Mouse (Mus musculus): ENCODE data around the gene Pik3r6.

Pik3r6 gene

GRCm38 (mm10) chr11:68502902-68503629 lies at the start of gene Pik3r6:
Gene Pik3r6, plus strand, starts transcription at chr11:68503019.
- DNase-seq (ENCODE audit: low spot score), result no peak

DNA sequence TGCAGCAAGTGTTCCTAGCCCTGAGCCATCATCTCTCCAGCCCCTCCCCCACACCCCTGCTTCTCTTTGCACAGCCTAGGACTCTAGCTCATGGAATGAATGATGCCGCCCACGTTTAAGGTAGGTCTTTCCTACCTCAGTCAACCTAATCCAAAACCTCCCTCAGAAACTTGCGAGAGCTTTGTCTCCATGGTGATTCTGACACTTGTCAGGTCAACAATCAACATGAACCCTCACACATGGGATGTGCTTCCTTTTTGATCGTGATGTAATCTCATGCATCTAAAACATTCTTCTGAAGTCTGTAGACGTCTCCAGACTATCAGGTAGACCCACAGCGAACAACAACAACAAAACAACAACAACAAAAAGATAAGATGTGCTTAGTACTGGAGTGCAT lies 49.5 kb upstream of the Pik3r6 start:
- no peak for DNase-seq (ENCODE audit: low spot score)

DNA sequence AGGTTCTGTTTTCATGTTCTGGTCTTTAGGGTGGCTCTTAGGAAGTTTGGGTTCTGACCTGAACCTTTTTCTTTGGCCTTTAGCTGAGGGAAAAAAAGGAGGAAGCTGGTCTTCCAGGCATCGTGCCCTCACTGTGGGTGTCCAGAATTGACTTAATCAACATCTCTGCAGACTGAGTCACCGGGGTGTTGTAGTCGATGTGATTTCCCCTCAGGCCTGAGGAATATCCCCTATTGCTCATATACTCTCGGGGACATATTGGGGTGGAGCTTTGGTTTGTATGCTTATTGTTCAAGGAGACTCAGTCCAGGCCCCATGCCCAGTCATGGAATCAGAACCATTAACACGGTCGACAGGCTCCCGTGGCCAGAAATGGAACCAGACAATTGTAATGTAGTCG lies 44.7 kb upstream of the Pik3r6 start:
- DNase-seq (ENCODE audit: low spot score), result no peak

DNA sequence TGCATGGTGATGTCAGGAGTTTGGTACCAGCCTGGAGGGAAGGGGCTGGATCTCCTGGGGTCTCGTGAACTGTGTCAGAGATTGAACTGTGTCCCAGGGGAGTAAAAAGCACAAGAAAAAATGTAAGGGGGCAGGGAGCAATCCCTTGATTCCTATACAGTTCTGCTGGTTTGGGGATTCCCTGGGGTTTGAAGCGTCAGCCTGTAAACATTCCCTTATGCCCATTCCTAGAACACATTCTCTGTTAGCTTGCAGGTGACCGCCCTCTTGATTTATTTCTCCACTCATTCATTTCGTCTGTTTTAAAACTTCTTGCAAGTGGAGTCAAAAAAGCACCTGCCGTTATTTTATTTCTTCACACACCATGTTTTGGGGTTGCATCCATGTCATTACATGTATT lies 43.8 kb upstream of the Pik3r6 start:
- DNase-seq (ENCODE audit: low spot score), result no peak

DNA sequence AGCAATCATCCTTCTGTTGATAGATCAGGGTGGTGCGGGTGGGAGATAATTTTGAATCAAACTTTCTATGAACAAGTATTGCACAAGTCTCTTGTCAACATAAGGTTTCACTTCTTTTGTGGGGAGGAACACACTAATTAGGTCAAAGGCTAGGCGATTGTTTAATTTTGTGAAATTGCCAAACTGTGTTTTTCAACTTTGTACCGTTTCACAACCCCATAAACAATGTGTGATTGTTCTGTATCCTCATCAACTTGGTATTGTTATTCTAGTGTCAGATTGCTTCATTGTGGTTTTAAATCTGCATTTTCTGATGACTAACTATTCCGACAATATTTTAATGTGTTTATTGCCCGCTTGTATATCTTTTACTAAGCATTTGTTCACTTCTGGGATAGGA lies 43.3 kb upstream of the Pik3r6 start:
- DNase-seq (ENCODE audit: low spot score), result no peak

DNA sequence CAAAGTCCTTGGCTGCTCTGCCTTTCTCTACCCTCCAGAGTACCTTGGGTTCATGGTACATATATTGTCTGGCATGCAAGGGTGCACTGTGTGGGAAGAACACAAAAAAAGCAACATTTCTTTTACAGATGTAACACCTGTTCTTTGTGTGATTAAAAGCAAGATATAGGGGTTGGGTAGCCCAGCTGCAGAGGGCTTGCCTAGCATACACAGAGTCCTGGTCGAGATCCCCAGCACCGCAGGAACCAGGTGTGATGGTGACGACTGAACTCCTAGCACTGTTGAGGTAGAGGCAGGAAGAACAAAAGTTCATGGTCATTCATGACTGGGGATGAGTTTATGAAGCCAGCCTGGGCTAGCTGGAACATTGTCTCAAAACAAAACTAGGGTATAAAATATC lies 40.1 kb upstream of the Pik3r6 start:
- no peak for DNase-seq (ENCODE audit: low spot score)

DNA sequence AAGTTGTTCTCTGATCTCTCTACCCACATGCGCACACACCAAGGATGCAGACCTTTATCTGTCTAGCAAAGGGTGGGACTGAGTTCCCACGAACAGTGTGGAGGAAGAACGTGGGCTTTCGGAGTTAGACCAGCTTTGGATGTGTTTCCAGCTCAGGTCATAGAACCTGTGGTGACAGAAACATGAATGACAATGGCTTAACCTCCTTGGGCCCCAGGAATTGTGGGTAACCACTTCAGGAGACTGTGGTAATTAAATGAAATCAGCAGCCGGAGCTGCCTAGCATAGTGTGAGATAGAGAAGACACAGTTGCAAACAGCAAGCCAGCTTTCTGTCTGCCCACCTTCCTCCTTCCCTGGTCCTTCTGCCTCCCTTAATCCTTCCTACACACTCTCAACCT lies 38.6 kb upstream of the Pik3r6 start:
- no peak for DNase-seq (ENCODE audit: low spot score)

DNA sequence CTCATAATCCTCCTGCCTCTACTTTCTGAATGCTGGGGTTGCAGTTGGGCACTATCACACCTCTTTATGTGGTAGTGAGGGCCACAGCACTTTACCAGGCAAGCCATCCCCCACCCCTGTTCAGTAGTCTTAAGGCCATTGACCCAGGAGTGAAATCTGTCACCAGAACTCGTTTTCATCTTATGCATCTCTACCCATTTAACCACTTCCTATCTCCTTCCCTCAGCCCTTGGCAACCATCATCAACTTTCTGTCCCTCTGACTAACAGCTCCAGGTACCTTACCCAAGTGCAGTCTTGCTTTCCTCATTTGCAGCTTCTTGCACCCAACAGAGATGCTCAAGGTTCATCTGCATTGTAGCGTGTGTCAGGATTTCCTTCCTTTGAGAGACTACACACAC lies 37.7 kb upstream of the Pik3r6 start:
- DNase-seq (ENCODE audit: low spot score), result no peak

DNA sequence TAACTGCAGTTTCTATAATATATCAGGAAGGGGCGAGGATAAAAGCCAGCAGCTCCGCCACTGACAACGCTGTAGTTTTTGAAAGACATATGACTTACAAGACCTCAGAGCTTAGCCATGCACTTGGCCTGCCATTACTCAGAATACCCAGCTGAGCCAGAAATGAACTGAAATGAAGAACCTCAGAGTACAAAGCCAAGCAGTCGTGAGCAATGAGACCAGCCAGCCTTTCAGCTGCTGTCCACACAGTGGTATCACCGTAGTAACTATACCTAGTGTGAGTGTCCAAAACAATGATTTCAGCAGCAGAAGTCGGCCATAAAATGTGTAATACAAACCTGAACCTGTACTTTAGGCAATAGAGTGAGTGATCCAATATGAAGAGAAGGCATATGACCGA lies 35.4 kb upstream of the Pik3r6 start:
- DNase-seq (ENCODE audit: low spot score), result no peak

GRCm38 (mm10) chr11:68467962-68468612 lies 34.7 kb upstream of the Pik3r6 start:
- no peak for DNase-seq (ENCODE audit: low spot score)

DNA sequence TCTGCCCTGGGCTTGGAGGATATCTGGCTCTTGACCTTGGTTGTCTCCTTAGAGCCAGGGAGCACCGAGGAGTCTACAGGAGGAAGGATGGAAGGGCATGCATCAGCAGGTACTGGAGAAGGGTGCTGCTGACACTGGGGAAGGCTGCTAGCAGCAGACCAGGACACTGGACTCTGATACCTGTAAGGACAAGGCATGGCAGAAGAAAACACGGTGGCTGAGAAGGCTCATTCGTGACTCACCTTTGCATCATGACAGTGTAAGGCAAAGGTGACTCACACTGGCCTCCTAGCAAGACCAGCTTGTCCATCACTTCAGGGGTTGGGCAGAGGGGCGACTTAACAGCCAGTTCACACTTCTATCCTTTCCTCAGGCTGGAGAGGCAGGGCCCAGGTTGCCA lies 33.9 kb upstream of the Pik3r6 start:
- DNase-seq (ENCODE audit: low spot score), result no peak

DNA sequence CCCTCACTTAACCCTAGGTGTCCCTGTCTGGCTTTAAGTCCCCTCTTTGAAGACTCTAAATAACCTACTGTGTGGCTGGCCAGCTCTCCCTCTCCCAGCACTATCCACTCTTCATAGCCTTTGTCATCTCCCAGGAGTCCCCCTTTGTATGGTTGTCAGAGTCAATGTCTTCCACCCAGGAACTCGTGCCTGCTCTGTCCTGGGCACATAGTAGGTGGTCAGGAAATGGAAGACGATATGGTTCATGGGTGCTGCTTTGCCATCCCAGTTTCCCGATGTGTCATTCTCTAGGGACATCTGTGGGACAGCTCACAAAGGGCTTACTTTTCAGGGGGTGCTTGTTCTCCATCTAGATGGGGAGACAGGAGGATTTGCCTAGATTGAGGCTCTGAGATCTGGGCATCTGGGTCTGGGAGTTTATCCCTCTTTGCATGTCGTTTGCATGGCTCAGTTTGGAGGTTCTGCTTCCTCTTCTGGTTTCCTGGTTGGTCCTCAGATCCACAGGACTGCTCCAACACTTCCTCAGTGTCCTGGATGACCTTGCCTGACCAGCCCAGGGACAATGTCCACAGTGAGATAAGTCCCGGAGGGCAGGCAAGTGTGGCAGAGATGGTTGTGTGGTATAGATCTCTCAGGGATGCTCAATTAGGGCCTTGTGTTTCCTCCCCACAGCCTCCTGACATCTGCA lies 30.5 kb upstream of the Pik3r6 start:
- no peak for DNase-seq (ENCODE audit: low spot score)

GRCm38 (mm10) chr11:68474600-68474999 lies 28.2 kb upstream of the Pik3r6 start:
- no peak for DNase-seq (ENCODE audit: low spot score)

DNA sequence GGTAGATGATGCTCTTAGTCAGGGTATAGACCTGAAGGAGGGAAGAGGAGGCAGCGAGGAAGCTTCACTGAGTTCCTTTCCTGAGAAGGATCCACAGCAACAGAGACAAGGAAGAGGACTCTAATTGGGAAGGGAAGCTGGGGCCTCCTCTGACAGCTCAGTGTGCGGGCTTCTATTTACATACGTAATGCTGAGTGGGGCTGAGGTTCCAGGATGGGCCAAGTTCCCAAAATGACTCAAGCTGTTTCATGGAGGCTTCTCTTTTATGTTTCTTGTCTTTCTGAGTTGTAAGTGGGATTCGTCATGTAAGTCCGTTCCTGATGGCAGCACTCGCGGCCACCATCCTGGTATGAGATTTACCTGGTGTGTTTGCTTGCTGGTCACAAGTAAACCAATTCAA lies 27.1 kb upstream of the Pik3r6 start:
- DNase-seq (ENCODE audit: low spot score), result no peak

- DNase-seq (ENCODE audit: low spot score), result no peak
These were observed 25.2 kb upstream of the Pik3r6 start for GRCm38 (mm10) chr11:68477661-68478060.

- no peak for DNase-seq (ENCODE audit: low spot score)
These were observed 24.2 kb upstream of the Pik3r6 start for GRCm38 (mm10) chr11:68478574-68478981.

DNA sequence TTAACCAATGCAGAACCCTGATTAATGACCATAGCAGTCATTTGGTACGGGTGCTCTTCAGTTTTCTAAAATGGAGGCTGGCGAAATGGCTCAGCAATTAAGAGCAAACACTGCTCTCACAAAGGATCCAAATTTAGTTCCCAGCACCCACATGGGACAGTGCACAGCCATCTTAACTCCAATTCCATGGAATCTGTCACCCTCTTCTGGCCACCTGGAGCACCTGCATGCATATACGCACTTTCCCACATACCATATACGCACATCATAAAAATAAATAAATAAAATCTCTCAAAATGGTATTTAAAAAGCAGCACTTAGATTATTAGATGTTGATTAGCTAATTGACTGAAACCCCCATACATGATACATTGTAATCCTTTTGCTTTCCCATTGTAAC lies 22.2 kb upstream of the Pik3r6 start:
- DNase-seq (ENCODE audit: low spot score), result no peak

DNA sequence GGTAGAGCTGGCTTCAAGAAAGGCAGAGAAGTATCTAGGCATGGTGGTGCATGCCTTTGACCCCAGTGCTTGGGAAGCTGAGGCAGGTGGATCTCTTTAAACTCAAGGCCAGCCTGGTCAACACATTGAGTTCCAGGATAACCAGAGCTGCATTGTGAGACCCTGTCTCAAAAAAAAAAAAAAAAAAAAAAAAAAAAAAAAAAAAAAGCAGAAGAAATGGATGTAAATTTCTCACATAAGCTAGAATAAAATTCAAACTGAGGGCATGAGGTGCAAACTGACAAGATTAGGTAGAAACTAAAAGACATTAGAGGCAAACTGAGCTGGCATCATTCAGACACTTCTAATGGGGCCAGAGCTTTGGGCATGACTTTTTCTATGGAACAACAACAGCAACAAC lies 20.8 kb upstream of the Pik3r6 start:
- DNase-seq (ENCODE audit: low spot score), result no peak

- DNase-seq (ENCODE audit: low spot score), result no peak
These were observed 19.6 kb upstream of the Pik3r6 start for GRCm38 (mm10) chr11:68483213-68483612.

DNA sequence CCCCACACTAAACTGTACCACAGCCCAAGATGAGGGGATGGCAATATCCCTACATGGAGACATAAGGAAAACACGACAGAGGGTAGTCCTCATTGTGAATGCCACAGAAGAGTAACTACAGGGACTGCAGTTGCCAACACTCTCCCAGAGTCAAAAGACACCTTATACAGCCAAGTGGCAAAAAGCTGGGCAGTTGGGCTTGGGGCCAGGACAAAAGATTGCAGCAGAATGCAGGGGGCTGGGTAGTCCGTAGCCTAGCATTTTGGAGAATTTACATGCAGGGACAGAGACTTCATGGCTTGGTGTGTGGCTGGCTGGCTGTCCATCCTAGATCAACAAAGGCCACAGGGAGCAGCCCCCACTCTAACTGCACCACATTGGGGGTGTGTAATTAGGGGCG lies 18.4 kb upstream of the Pik3r6 start:
- DNase-seq (ENCODE audit: low spot score), result no peak

DNA sequence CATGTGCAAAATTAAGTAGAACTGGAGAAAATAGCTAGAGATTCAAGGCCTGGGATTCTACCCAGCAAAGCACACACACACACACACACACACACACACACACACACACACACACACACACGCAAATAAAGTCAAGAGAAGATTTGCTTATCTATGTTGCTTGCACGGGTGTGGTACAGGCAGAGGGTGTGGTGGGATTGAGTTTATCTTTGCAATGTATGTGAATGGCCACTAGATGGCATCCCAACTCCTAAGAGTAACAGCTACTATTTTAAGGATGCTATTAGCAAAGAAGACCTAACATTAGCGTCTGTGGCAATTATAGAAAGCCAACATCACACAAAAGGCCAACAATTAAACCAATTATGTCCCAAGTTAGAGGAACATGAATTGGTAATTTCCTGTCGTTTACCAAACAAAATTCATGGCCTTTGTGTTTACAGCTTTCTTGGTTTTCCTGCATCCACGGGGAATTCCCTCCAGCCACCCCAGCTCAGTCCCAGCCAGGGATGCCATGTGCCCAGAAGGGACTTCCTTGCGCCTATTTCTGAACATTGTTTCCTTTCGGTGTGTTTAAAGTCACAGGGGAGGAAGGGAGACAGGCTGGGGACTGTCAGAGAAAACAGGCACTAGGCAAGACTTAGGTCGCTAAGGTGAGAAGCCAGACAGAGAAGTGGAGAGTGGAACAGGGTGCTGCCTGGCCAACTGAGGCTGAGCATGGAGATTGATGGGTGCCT lies 17.4 kb upstream of the Pik3r6 start:
- no peak for DNase-seq (ENCODE audit: low spot score)

- DNase-seq (ENCODE audit: low spot score), result no peak
These were observed 16.7 kb upstream of the Pik3r6 start for GRCm38 (mm10) chr11:68486093-68486492.

DNA sequence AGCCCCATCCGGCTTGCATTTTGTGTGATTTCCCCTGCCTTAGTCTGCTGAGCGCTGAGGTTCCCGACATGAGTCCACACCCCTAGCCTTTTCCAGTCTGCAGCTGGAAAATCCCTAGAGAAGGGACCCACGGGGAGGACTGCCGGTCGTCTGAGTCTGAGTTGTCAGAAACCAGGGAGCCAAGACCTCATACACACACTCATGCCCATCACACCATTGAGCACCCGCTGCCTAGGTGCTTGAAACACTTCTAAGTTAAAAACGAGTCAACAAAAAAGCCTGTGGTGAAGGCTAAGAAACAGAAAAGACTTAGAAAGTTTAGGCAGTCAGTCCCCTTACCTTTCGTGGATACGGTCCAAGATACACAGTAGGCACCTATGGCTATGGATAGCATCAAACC lies 15.1 kb upstream of the Pik3r6 start:
- DNase-seq (ENCODE audit: low spot score), result no peak

Data from ovary, adult 18-20 months (tissue).